In genomic region chr16:93308666-93309360, GRCm38 (mm10) we compare ENCODE assay signal across 17 mouse cellular contexts.
DNase-seq lines count a peak whose midpoint lies in the region; ATAC-seq and TF ChIP-seq lines count a peak whose summit lies in the region.
"Had no signal": no experiment of that assay in that cellular context is flagged by ENCODE, and none has a peak within 500 bp of the region (broad histone marks: within the 10 kb centered on the region; RNA-seq: fewer than 3 reads in every experiment).

No protein-coding gene starts in this region.

- no peaks in the 10 kb centered on the region for H3K36me3 ChIP-seq in kidney, postnatal 0 days (ENCODE audit: insufficient read depth, low read length)
- H3K36me3 ChIP-seq in megakaryocyte, embryonic 14.5 days (replicated peaks; ENCODE audit: low read length), result no peaks in the 10 kb centered on the region
- H3K36me3 ChIP-seq in stomach, postnatal 0 days (ENCODE audit: control insufficient read depth, insufficient read depth, low read length), result no peaks in the 10 kb centered on the region
- H3K36me3 ChIP-seq: hindbrain, embryonic 13.5 days had no signal

- no peak overlapping the region for H3K4me3 ChIP-seq in kidney, postnatal 0 days (replicated peaks; ENCODE audit: low read depth, low read length)
- H3K4me3 ChIP-seq in megakaryocyte, embryonic 14.5 days (replicated peaks), result peak overlapping the region; percentile 47
- no peak overlapping the region for H3K4me3 ChIP-seq in stomach, postnatal 0 days (ENCODE audit: low read depth, low read length)
- H3K4me3 ChIP-seq: hindbrain, embryonic 13.5 days had no signal

- no peaks in the 10 kb centered on the region for H3K4me1 ChIP-seq in kidney, postnatal 0 days (replicated peaks; ENCODE audit: insufficient read depth, low read length)
- no peaks in the 10 kb centered on the region for H3K4me1 ChIP-seq in megakaryocyte, embryonic 14.5 days
- no peaks in the 10 kb centered on the region for H3K4me1 ChIP-seq in stomach, postnatal 0 days (replicated peaks; ENCODE audit: control insufficient read depth, insufficient read depth)

- H3K27me3 ChIP-seq in kidney, postnatal 0 days (ENCODE audit: insufficient read depth, low read length), result no peaks in the 10 kb centered on the region
- H3K27me3 ChIP-seq in megakaryocyte, embryonic 14.5 days (replicated peaks), result peaks cover 39% of the 10 kb centered on the region
- H3K27me3 ChIP-seq in stomach, postnatal 0 days (ENCODE audit: control insufficient read depth, insufficient read depth, low read length), result no peaks in the 10 kb centered on the region
- H3K27me3 ChIP-seq: hindbrain, embryonic 13.5 days had no signal

- ATAC-seq in kidney, postnatal 0 days (replicated peaks; ENCODE audit: low FRiP score, low read depth), result peak; percentile 29
- ATAC-seq in stomach, postnatal 0 days (ENCODE audit: low FRiP score, low TSS enrichment), result peak; percentile 24; the same call in 1 of the 2 replicates
- ATAC-seq: forebrain, embryonic 14.5 days; lung, postnatal 0 days; midbrain, embryonic 16.5 days had no signal

- no peak for TF ChIP-seq EP300 in stomach, postnatal 0 days (optimal IDR thresholded peaks at IDR 0.05)

- H3K9ac ChIP-seq in kidney, postnatal 0 days (ENCODE audit: low read depth, low read length), result no peak overlapping the region
- no peak overlapping the region for H3K9ac ChIP-seq in stomach, postnatal 0 days (ENCODE audit: low read length)
- H3K9ac ChIP-seq: hindbrain, embryonic 13.5 days; liver, embryonic 14.5 days had no signal

- H3K27ac ChIP-seq in kidney, postnatal 0 days, result no peak overlapping the region
- no peak overlapping the region for H3K27ac ChIP-seq in stomach, postnatal 0 days (replicated peaks)
- H3K27ac ChIP-seq: hindbrain, embryonic 13.5 days; liver, embryonic 14.5 days had no signal

- no peaks in the 10 kb centered on the region for H3K9me3 ChIP-seq in kidney, postnatal 0 days (replicated peaks; ENCODE audit: low read length)
- H3K9me3 ChIP-seq in megakaryocyte, embryonic 14.5 days, result peaks cover 19% of the 10 kb centered on the region
- no peaks in the 10 kb centered on the region for H3K9me3 ChIP-seq in stomach, postnatal 0 days (ENCODE audit: control insufficient read depth, low read length)
- H3K9me3 ChIP-seq: hindbrain, embryonic 13.5 days had no signal

- WGBS in kidney, postnatal 0 days, result 81% methylated on average over 2 of the region's 2 CpGs
- 78% methylated on average over 2 of the region's 2 CpGs for WGBS in stomach, postnatal 0 days

- TF ChIP-seq CTCF in kidney, postnatal 0 days (IDR thresholded peaks at IDR 0.05; ENCODE audit: low read depth), result no peak
- peak; percentile 10; the same call in 1 of the 2 replicates for TF ChIP-seq CTCF in stomach, postnatal 0 days (IDR thresholded peaks at IDR 0.05; ENCODE audit: low read depth)

- DNase-seq in kidney, postnatal 0 days (ENCODE audit: low spot score), result no peak
- DNase-seq in kidney, postnatal 36 days, result no peak
- DNase-seq in ZHBTc4 (ENCODE audit: low read depth, low spot score), result peak; percentile 13
- no peak for DNase-seq in stomach, postnatal 0 days (ENCODE audit: low spot score)
- DNase-seq in spleen, postnatal 14 days (ENCODE audit: low spot score in 2 of 2), result no peak
- no peak for DNase-seq in testis, postnatal 14 days (ENCODE audit: low spot score)
- DNase-seq: cerebellum, adult 2 months; gastrocnemius, postnatal 14 days; heart, postnatal 10 days; layer of hippocampus, postnatal 36 days; right cerebral cortex, adult 18-20 months had no signal

- no peak overlapping the region for H3K4me2 ChIP-seq in kidney, postnatal 0 days (ENCODE audit: low read length)
- H3K4me2 ChIP-seq in stomach, postnatal 0 days (replicated peaks; ENCODE audit: low read depth), result no peak overlapping the region
- H3K4me2 ChIP-seq: hindbrain, embryonic 13.5 days had no signal
